ENCODE assay signal across 7 mouse cellular contexts in genomic region chr11:114851269-114851607, GRCm38 (mm10). TPM values are rescaled to one million over a fixed set of nuclear protein-coding genes. Genes with fewer than 3 reads are reported as not detected.
DNase-seq lines count a peak whose midpoint lies in the region; ATAC-seq and TF ChIP-seq lines count a peak whose summit lies in the region.

No protein-coding gene starts in this region.

- H3K4me2 ChIP-seq in forebrain, embryonic 12.5 days: peak overlapping the region; percentile 96
- peak overlapping the region; percentile 97 for H3K4me2 ChIP-seq in stomach, embryonic 14.5 days (replicated peaks; ENCODE audit: low read depth, low read length)

- ATAC-seq in forebrain, embryonic 12.5 days (ENCODE audit: low FRiP score): no peak
- ATAC-seq in stomach, embryonic 14.5 days (ENCODE audit: insufficient number of reproducible peaks, insufficient read depth, low FRiP score, low read depth): peak; percentile 2; the same call in 1 of the 2 replicates

- no peaks in the 10 kb centered on the region for H3K36me3 ChIP-seq in forebrain, embryonic 12.5 days (replicated peaks)
- H3K36me3 ChIP-seq in liver, adult 2 months (ENCODE audit: control insufficient read depth, insufficient read depth, low read length): no peaks in the 10 kb centered on the region
- no peaks in the 10 kb centered on the region for H3K36me3 ChIP-seq in stomach, embryonic 14.5 days (ENCODE audit: control insufficient read depth, insufficient read depth, low read length)

- TF ChIP-seq POLR2A in liver, adult 2 months (IDR thresholded peaks at IDR 0.05; ENCODE audit: extremely low read depth, insufficient read depth, low read length): no peak

- peak overlapping the region; percentile 56 for H3K9ac ChIP-seq in forebrain, embryonic 12.5 days
- peak overlapping the region; percentile 85 for H3K9ac ChIP-seq in liver, adult 2 months (ENCODE audit: low read depth, low read length)
- peak overlapping the region; percentile 78 for H3K9ac ChIP-seq in stomach, embryonic 14.5 days (replicated peaks; ENCODE audit: low read depth, low read length)

- no peaks in the 10 kb centered on the region for H3K9me3 ChIP-seq in forebrain, embryonic 12.5 days
- H3K9me3 ChIP-seq in stomach, embryonic 14.5 days (ENCODE audit: control insufficient read depth, low read depth, low read length): no peaks in the 10 kb centered on the region

- under 1% methylated on average over 27 of the region's 27 CpGs for WGBS in forebrain, embryonic 12.5 days
- under 1% methylated on average over 27 of the region's 27 CpGs for WGBS in liver, adult 2 months
- under 1% methylated on average over 27 of the region's 27 CpGs for WGBS in stomach, embryonic 14.5 days

- H3K79me2 ChIP-seq in liver, adult 2 months (ENCODE audit: control insufficient read depth, insufficient read depth, low read length): peaks cover 17% of the 10 kb centered on the region

- 0 out of 2 replicates have a peak overlapping the region, but pooled peaks have one; percentile 9 for H3K27ac ChIP-seq in forebrain, embryonic 12.5 days
- H3K27ac ChIP-seq in liver, adult 2 months (replicated peaks; ENCODE audit: insufficient read depth, low read depth, low read length): peak overlapping the region; percentile 92
- peak overlapping the region; percentile 93 for H3K27ac ChIP-seq in stomach, embryonic 14.5 days (ENCODE audit: low read length)

- peak overlapping the region; percentile 60 for H3K4me3 ChIP-seq in forebrain, embryonic 12.5 days (replicated peaks)
- H3K4me3 ChIP-seq in liver, adult 2 months (ENCODE audit: insufficient read depth, low read depth, low read length): peak overlapping the region; percentile 73
- H3K4me3 ChIP-seq in stomach, embryonic 14.5 days (ENCODE audit: low read depth, low read length): peak overlapping the region; percentile 74

- intact Hi-C loops in left cerebral cortex, postnatal 4 days (cut with DNase I): no loop called here
- intact Hi-C loops in left cerebral cortex, postnatal 25 days (cut with DNase I): no loop called here

- H3K4me1 ChIP-seq in forebrain, embryonic 12.5 days: peaks cover 32% of the 10 kb centered on the region
- H3K4me1 ChIP-seq in liver, adult 2 months (ENCODE audit: control insufficient read depth, insufficient read depth, low read length): peaks cover 20% of the 10 kb centered on the region
- peaks cover 23% of the 10 kb centered on the region; the same call in 1 of the 2 replicates for H3K4me1 ChIP-seq in stomach, embryonic 14.5 days (ENCODE audit: control insufficient read depth, insufficient read depth, low read length)

- H3K27me3 ChIP-seq in forebrain, embryonic 12.5 days: peaks cover 72% of the 10 kb centered on the region
- H3K27me3 ChIP-seq in liver, adult 2 months (ENCODE audit: control insufficient read depth, insufficient read depth, low read length): no peaks in the 10 kb centered on the region
- no peaks in the 10 kb centered on the region for H3K27me3 ChIP-seq in stomach, embryonic 14.5 days (ENCODE audit: control insufficient read depth, insufficient read depth, low read length)

- no peak for TF ChIP-seq CTCF in liver, adult 2 months (IDR thresholded peaks at IDR 0.05; ENCODE audit: low read depth, low read length)

- peak; percentile 58 for DNase-seq in left cerebral cortex, postnatal 4 days
- no peak for DNase-seq in left cerebral cortex, postnatal 25 days (ENCODE audit: low spot score in 2 of 2)
- DNase-seq in cerebellum, adult 18-20 months: peak; percentile 93 to 96
- no peak for DNase-seq in liver, adult 2 months (ENCODE audit: extremely low read depth, low read depth, low spot score)
- no peak for DNase-seq in lung, postnatal 4 days

RNA-seq across cellular contexts. Expression of gene Gprc5c, which starts 0.3 kb away (rescaled TPM):
- total RNA-seq in left cerebral cortex, postnatal 4 days (2021): 1 to 10 TPM; 4.9 to 5.6 TPM
- total RNA-seq in left cerebral cortex, postnatal 25 days (2021): 1 to 10 TPM; 4.2 to 6.4 TPM
- 8.4 and 10.8 TPM in 2 replicates for polyA plus RNA-seq in forebrain, embryonic 12.5 days (2016; fragmentation: Nextera tagmentation; extraction: Ambion mirVana)
- 51.4 and 66.2 TPM in 2 replicates for total RNA-seq in liver, adult 2 months (2014; rRNA removed)
- polyA plus RNA-seq in liver, adult 2 months (2012; rRNA removed): 87.6 and 93.9 TPM in 2 replicates
- polyA plus RNA-seq in stomach, embryonic 14.5 days (2014; fragmentation: Nextera tagmentation; extraction: Ambion mirVana): 23.5 and 27.2 TPM in 2 replicates

RNA-seq across cellular contexts. Expression of gene Cd300a, which starts 38.6 kb away (rescaled TPM):
- under 1 TPM; 0.44 to 0.54 TPM for total RNA-seq in left cerebral cortex, postnatal 4 days (2021)
- total RNA-seq in left cerebral cortex, postnatal 25 days (2021): under 1 TPM; 0.37 to 0.55 TPM
- polyA plus RNA-seq in forebrain, embryonic 12.5 days (2016; fragmentation: Nextera tagmentation; extraction: Ambion mirVana): 0.44 and 0.68 TPM in 2 replicates
- 3.0 and 3.6 TPM in 2 replicates for total RNA-seq in liver, adult 2 months (2014; rRNA removed)
- 0.65 and 1.2 TPM in 2 replicates for polyA plus RNA-seq in liver, adult 2 months (2012; rRNA removed)
- polyA plus RNA-seq in stomach, embryonic 14.5 days (2014; fragmentation: Nextera tagmentation; extraction: Ambion mirVana): 0.90 and 1.1 TPM in 2 replicates

RNA-seq across cellular contexts. Expression of gene Gpr142, which starts 52.5 kb away (rescaled TPM):
- total RNA-seq in left cerebral cortex, postnatal 4 days (2021): not detected
- total RNA-seq in left cerebral cortex, postnatal 25 days (2021): not detected
- not detected in 2 replicates for polyA plus RNA-seq in forebrain, embryonic 12.5 days (2016; fragmentation: Nextera tagmentation; extraction: Ambion mirVana)
- total RNA-seq in liver, adult 2 months (2014; rRNA removed): not detected in 2 replicates
- not detected in 2 replicates for polyA plus RNA-seq in liver, adult 2 months (2012; rRNA removed)
- polyA plus RNA-seq in stomach, embryonic 14.5 days (2014; fragmentation: Nextera tagmentation; extraction: Ambion mirVana): 0.23 and 0.39 TPM in 2 replicates

RNA-seq across cellular contexts. Expression of gene Btbd17, which starts 55.5 kb away (rescaled TPM):
- total RNA-seq in left cerebral cortex, postnatal 4 days (2021): 10 to 100 TPM; 12.5 to 14.7 TPM
- 10 to 100 TPM; 35.6 to 39.8 TPM for total RNA-seq in left cerebral cortex, postnatal 25 days (2021)
- polyA plus RNA-seq in forebrain, embryonic 12.5 days (2016; fragmentation: Nextera tagmentation; extraction: Ambion mirVana): 41.6 and 44.8 TPM in 2 replicates
- total RNA-seq in liver, adult 2 months (2014; rRNA removed): not detected in 2 replicates
- not detected in 2 replicates for polyA plus RNA-seq in liver, adult 2 months (2012; rRNA removed)
- 0.98 and 1.6 TPM in 2 replicates for polyA plus RNA-seq in stomach, embryonic 14.5 days (2014; fragmentation: Nextera tagmentation; extraction: Ambion mirVana)

Comparison
In these comparisons a context has a peak if more than half of its experiments do, and no peak if none do; other contexts are left out.
1. DNase-seq: peak in left cerebral cortex, postnatal 4 days (single experiment) and cerebellum, adult 18-20 months (2 of 2); none in left cerebral cortex, postnatal 25 days (0 of 2), liver, adult 2 months (single experiment) and lung, postnatal 4 days (0 of 2).
2. H3K27ac ChIP-seq: peak in every context shown above with its lines; median percentile 93 in stomach, embryonic 14.5 days; 92 in liver, adult 2 months; 9 in forebrain, embryonic 12.5 days.
3. Peak in every context shown above with its lines, with median percentiles within 50 percentile points of each other: H3K4me3 ChIP-seq and H3K9ac ChIP-seq.